Mouse (Mus musculus): ENCODE measurements around the gene Ppil1. TPM values are rescaled to one million over a fixed set of nuclear protein-coding genes. Genes with fewer than 3 reads are reported as not detected.
A peak's percentile ranks its signal among the peaks of the same experiment; 100 is the strongest.
"Not testable (repeated sequence)": the region's sequence is repeated elsewhere in the genome, so short reads cannot be mapped to it uniquely, and the experiment has no call there.

The Ppil1 gene
- polyA plus RNA-seq, 1 experiment from 2014 or later = 42.1 TPM

DNA sequence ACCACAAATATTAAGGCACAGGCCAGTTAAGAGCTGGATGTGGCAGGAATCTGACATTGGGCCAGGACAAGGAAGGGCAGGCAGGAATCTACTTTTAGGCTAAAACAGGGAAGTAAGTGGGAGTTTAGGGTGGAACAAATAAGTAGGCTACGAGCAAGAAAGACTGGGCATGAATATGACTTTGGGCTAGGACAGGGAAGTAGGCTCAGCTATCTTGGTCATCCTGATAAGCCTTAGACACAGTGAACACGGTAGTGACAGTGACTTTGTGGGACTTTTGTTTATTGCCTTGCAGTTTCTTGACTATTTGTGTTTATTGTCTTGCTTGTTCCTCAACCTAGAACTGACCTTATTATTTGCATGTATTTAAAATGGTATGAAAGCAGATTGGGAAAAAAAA, 10.8 kb downstream of the Ppil1 start:
- ATAC-seq = no peak
- Histone ChIP-seq H3K36me3 (replicated peaks; ENCODE audit: insufficient read depth, low read length) (peaks cover 50% of the 10 kb centered on the region), H3K9ac (replicated peaks) (no peak overlapping the region), H3K4me3 (ENCODE audit: low read depth, low read length) (no peak overlapping the region), H3K27ac (ENCODE audit: low read depth) (peak overlapping the region; percentile 89), H3K4me2 (ENCODE audit: low read depth, low read length) (no peak overlapping the region), H3K9me3 (ENCODE audit: low read length) (no peaks in the 10 kb centered on the region), H3K4me1 (ENCODE audit: insufficient read depth) (peaks cover 43% of the 10 kb centered on the region), H3K27me3 (ENCODE audit: insufficient read depth, low read length) (no peaks in the 10 kb centered on the region)
- TF ChIP-seq EP300 (IDR thresholded peaks at IDR 0.05; ENCODE audit: low read depth) = no peak
- no peak for TF ChIP-seq CTCF (IDR thresholded peaks at IDR 0.05; ENCODE audit: low read depth)
- WGBS (ENCODE audit: insufficient replicate concordance) = 62% methylated on average over 2 of the region's 2 CpGs
- DNase-seq = no peak

- TF ChIP-seq CTCF (IDR thresholded peaks at IDR 0.05; ENCODE audit: low read depth) (no peak), EP300 (IDR thresholded peaks at IDR 0.05; ENCODE audit: low read depth) (0 out of 2 replicates have a peak, but pooled peaks have one; percentile 51)
- Histone ChIP-seq H3K4me3 (ENCODE audit: low read depth, low read length) (no peak overlapping the region), H3K27me3 (ENCODE audit: insufficient read depth, low read length) (no peaks in the 10 kb centered on the region), H3K9me3 (ENCODE audit: low read length) (no peaks in the 10 kb centered on the region), H3K4me1 (ENCODE audit: insufficient read depth) (peaks cover 30% of the 10 kb centered on the region), H3K27ac (ENCODE audit: low read depth) (peak overlapping the region; percentile 89), H3K4me2 (ENCODE audit: low read depth, low read length) (no peak overlapping the region), H3K36me3 (replicated peaks; ENCODE audit: insufficient read depth, low read length) (peaks cover 37% of the 10 kb centered on the region), H3K9ac (replicated peaks) (0 out of 2 replicates have a peak overlapping the region, but pooled peaks have one; percentile 16)
- peak; percentile 84 for DNase-seq
- WGBS (ENCODE audit: insufficient replicate concordance) = 70% methylated on average over 15 of the region's 15 CpGs
- ATAC-seq = peak; percentile 93
These were observed 12.2 kb downstream of the Ppil1 start for GRCm38 (mm10) chr17:29251608-29252390.

DNA sequence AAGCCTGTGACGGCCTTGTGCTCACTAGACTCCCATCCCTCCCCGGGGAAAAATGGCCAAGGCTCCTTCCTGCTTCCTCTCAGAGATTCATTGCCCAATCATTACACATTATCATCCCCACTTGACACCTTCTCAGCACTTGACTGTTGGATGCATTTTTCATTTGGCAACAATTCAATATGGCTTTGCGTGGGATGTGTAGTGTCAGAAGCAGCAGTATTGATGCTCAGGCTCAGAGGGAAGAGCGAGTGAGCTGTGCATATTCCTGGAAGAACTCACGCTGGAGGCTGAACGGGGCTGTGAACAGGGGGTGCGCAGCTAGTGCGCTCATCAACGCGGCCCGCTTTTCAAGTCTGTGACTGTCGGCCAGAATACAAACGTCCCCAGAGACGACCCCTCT, 13.0 kb downstream of the Ppil1 start:
- Histone ChIP-seq H3K36me3 (replicated peaks; ENCODE audit: insufficient read depth, low read length) (peaks cover 36% of the 10 kb centered on the region), H3K4me1 (ENCODE audit: insufficient read depth) (peaks cover 28% of the 10 kb centered on the region)
- H3K27ac ChIP-seq (ENCODE audit: low read depth); H3K4me3 ChIP-seq (ENCODE audit: low read depth, low read length); H3K9ac ChIP-seq (replicated peaks); ATAC-seq; DNase-seq; H3K27me3 ChIP-seq (ENCODE audit: insufficient read depth, low read length); H3K4me2 ChIP-seq (ENCODE audit: low read depth, low read length); H3K9me3 ChIP-seq (ENCODE audit: low read length): not testable (repeated sequence)
- 84% methylated on average over 14 of the region's 14 CpGs for WGBS (ENCODE audit: insufficient replicate concordance)

DNA sequence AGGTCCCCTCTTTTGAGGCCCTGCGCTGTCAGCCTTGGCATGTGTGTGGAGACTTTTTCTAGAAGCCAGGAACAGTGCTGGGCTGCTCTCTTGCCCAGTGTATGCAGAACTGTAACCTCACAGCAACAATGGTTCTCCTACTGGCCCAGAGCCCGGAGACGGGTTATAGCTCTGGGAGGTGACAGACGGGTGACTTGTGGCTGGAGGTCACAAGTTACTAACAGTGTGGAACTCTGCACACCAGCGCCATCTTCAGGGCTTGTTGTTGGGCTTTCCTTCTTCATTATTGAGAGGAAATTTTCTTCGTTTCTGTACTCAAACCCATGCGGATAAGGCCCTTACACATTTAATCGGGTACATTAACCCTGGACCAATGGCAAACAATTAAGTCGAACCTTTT, 14.5 kb downstream of the Ppil1 start:
- Histone ChIP-seq H3K9me3 (ENCODE audit: low read length) (no peaks in the 10 kb centered on the region), H3K4me2 (ENCODE audit: low read depth, low read length) (no peak overlapping the region), H3K36me3 (replicated peaks; ENCODE audit: insufficient read depth, low read length) (peaks cover 34% of the 10 kb centered on the region), H3K27ac (ENCODE audit: low read depth) (peak overlapping the region; percentile 11; the same call in 1 of the 2 replicates), H3K4me3 (ENCODE audit: low read depth, low read length) (no peak overlapping the region), H3K9ac (replicated peaks) (no peak overlapping the region), H3K27me3 (ENCODE audit: insufficient read depth, low read length) (no peaks in the 10 kb centered on the region), H3K4me1 (ENCODE audit: insufficient read depth) (peaks cover 23% of the 10 kb centered on the region)
- TF ChIP-seq EP300 (IDR thresholded peaks at IDR 0.05; ENCODE audit: low read depth) (no peak), CTCF (IDR thresholded peaks at IDR 0.05; ENCODE audit: low read depth) (peak; percentile 58)
- DNase-seq = peak; percentile 70
- WGBS (ENCODE audit: insufficient replicate concordance) = 54% methylated on average over 9 of the region's 9 CpGs
- ATAC-seq = no peak

DNA sequence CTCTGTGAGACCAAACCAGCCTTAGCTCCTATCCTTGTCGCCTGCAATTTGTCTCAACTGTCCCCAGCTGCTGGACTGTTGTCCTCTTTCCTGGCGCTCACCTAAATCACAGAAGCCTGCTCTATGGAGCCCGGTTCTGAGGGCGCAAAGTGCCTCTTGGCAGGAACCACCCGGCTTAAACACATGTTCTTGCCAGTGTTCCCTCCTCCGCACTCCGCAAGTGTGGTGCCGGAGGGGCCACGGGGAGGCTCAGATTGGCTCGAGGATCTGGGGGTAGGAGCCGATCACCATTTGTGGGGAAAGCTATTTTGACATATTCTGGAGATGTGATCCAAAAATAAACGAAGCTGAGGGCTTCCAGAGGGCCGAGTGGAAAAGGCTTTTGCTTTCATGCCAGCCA, 16.1 kb downstream of the Ppil1 start:
- TF ChIP-seq EP300 (IDR thresholded peaks at IDR 0.05; ENCODE audit: low read depth) = no peak
- TF ChIP-seq CTCF (IDR thresholded peaks at IDR 0.05; ENCODE audit: low read depth) = no peak
- WGBS (ENCODE audit: insufficient replicate concordance) = 81% methylated on average over 13 of the region's 13 CpGs
- no peak overlapping the region for H3K9ac ChIP-seq (replicated peaks)
- no peak overlapping the region for H3K4me2 ChIP-seq (ENCODE audit: low read depth, low read length)
- H3K27ac ChIP-seq (ENCODE audit: low read depth) = no peak overlapping the region
- H3K9me3 ChIP-seq (ENCODE audit: low read length) = no peaks in the 10 kb centered on the region
- H3K36me3 ChIP-seq (replicated peaks; ENCODE audit: insufficient read depth, low read length) = peaks cover 27% of the 10 kb centered on the region
- no peak for DNase-seq
- no peak for ATAC-seq
- peaks cover 12% of the 10 kb centered on the region for H3K4me1 ChIP-seq (ENCODE audit: insufficient read depth)
- no peaks in the 10 kb centered on the region for H3K27me3 ChIP-seq (ENCODE audit: insufficient read depth, low read length)
- no peak overlapping the region for H3K4me3 ChIP-seq (ENCODE audit: low read depth, low read length)

DNA sequence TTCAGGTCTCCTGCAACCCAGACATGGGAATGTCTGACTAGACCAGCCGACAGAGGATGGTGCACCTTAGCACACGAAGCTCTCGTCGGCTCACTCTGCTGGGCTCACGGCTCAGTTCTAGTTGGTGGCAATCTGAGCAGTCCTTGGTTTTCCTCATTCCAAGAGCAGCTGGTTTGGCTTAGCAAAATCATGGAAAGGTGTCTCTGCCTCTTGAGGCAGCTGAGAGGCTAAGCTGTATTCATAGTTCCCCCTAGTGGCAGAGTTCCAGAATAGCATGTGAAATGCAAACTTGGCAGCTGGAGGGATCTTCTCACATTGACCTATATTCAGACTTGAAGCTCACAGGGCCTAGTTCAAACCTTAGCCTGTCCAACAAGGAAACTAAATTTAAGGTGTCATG, 17.4 kb downstream of the Ppil1 start:
- DNase-seq = no peak
- no peaks in the 10 kb centered on the region for H3K27me3 ChIP-seq (ENCODE audit: insufficient read depth, low read length)
- no peaks in the 10 kb centered on the region for H3K9me3 ChIP-seq (ENCODE audit: low read length)
- no peak overlapping the region for H3K9ac ChIP-seq (replicated peaks)
- peaks cover 18% of the 10 kb centered on the region for H3K36me3 ChIP-seq (replicated peaks; ENCODE audit: insufficient read depth, low read length)
- WGBS (ENCODE audit: insufficient replicate concordance) = 43% methylated on average over 5 of the region's 5 CpGs
- H3K4me1 ChIP-seq (ENCODE audit: insufficient read depth) = peaks cover 7% of the 10 kb centered on the region
- ATAC-seq = peak; percentile 48
- H3K4me2 ChIP-seq (ENCODE audit: low read depth, low read length) = no peak overlapping the region
- no peak overlapping the region for H3K27ac ChIP-seq (ENCODE audit: low read depth)
- TF ChIP-seq EP300 (IDR thresholded peaks at IDR 0.05; ENCODE audit: low read depth) (no peak), CTCF (IDR thresholded peaks at IDR 0.05; ENCODE audit: low read depth) (peak; percentile 91)
- H3K4me3 ChIP-seq (ENCODE audit: low read depth, low read length) = no peak overlapping the region

All from liver, postnatal 0 days (tissue).